ENCODE assay signal across 24 mouse cellular contexts in the genomic region with DNA sequence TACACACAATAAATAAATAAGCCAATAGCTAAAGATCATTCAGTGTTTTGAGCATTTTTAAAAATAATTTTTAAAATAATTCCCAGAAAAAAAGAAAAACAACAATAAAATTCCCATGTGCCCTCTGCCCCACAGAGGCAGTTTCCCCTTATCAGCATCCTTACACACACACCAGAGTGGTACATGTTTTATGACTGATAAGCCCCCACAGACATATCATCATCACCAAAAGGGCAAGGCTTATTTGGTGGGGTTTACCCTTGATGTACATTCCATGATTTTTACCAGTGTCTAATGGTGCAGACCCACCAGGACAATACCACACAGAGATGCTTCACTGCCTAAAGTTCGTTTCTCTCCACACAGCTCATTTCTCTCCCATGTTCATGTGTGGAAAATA.
A peak's percentile ranks its signal among the peaks of the same experiment; 100 is the strongest.
DNase-seq lines count a peak whose midpoint lies in the region; ATAC-seq and TF ChIP-seq lines count a peak whose summit lies in the region.
"Had no signal": no experiment of that assay in that cellular context is flagged by ENCODE, and none has a peak within 500 bp of the region (broad histone marks: within the 10 kb centered on the region; RNA-seq: fewer than 3 reads in every experiment).

No protein-coding gene starts in this region.

- peak; percentile 34; the same call in 1 of the 2 replicates for ATAC-seq in heart, embryonic 13.5 days (ENCODE audit: extremely low read depth, insufficient number of reproducible peaks, low FRiP score, low TSS enrichment)
- ATAC-seq in G1E (ENCODE audit: extremely low read depth, insufficient number of reproducible peaks, low FRiP score, poor library complexity, severe bottlenecking) = peak; percentile 81
- ATAC-seq in erythroblast, adult 5-6 weeks (replicated peaks; ENCODE audit: low FRiP score, poor library complexity, severe bottlenecking) = peak; percentile 76
- ATAC-seq in liver, embryonic 14.5 days (ENCODE audit: insufficient read depth) = peak; percentile 94
- ATAC-seq: activated CD4-positive, CD25-positive, alpha-beta regulatory T cell, adult 4 months; forebrain, embryonic 13.5 days; Patski had no signal

- peak; percentile 99 for TF ChIP-seq EP300 in liver, embryonic 14.5 days (IDR thresholded peaks at IDR 0.05; ENCODE audit: low read depth)

- H3K4me2 ChIP-seq in heart, embryonic 13.5 days = no peak overlapping the region
- H3K4me2 ChIP-seq in liver, embryonic 14.5 days (ENCODE audit: low read depth) = peak overlapping the region; percentile 57
- H3K4me2 ChIP-seq: forebrain, embryonic 13.5 days; limb, embryonic 13.5 days; neural tube, embryonic 13.5 days had no signal

- no peak overlapping the region for H3K4me3 ChIP-seq in heart, embryonic 13.5 days
- H3K4me3 ChIP-seq in G1E (ENCODE audit: low read depth, low read length) = no peak overlapping the region
- H3K4me3 ChIP-seq in liver, embryonic 14.5 days (ENCODE audit: insufficient read depth in 1 of 2, low read depth in 2 of 2, low read length in 2 of 2) = no peak overlapping the region
- H3K4me3 ChIP-seq: forebrain, embryonic 13.5 days; limb, embryonic 13.5 days; megakaryocyte, embryonic 14.5 days; neural tube, embryonic 13.5 days had no signal

- no peak overlapping the region for H3K27ac ChIP-seq in heart, embryonic 13.5 days (replicated peaks)
- H3K27ac ChIP-seq in liver, embryonic 14.5 days = peak overlapping the region; percentile 86
- H3K27ac ChIP-seq: forebrain, embryonic 13.5 days; limb, embryonic 13.5 days; neural tube, embryonic 13.5 days had no signal

- no peaks in the 10 kb centered on the region for H3K27me3 ChIP-seq in heart, embryonic 13.5 days (replicated peaks)
- H3K27me3 ChIP-seq in G1E (ENCODE audit: insufficient read depth, low read length) = no peaks in the 10 kb centered on the region
- no peaks in the 10 kb centered on the region for H3K27me3 ChIP-seq in liver, embryonic 14.5 days (ENCODE audit: control insufficient read depth, insufficient read depth, low read length)
- H3K27me3 ChIP-seq: forebrain, embryonic 13.5 days; limb, embryonic 13.5 days; megakaryocyte, embryonic 14.5 days; neural tube, embryonic 13.5 days; Patski had no signal

- intact Hi-C loops in heart, postnatal 36 days (cut with DNase I) = no loop called here

- WGBS in heart, embryonic 13.5 days = 80% methylated on average over 1 of the region's 1 CpGs
- 29% methylated on average over 1 of the region's 1 CpGs for WGBS in liver, embryonic 14.5 days (ENCODE audit: insufficient replicate concordance)

- no peak for DNase-seq in heart, postnatal 36 days
- no peak for DNase-seq in G1E (ENCODE audit: low spot score)
- DNase-seq in liver, embryonic 14.5 days (ENCODE audit: low read depth in 3 of 3, low spot score in 3 of 3) = peak; percentile 75 to 84 (median 84)
- no peak for DNase-seq in urinary bladder, adult 18-20 months (ENCODE audit: low spot score in 2 of 2)
- no peak for DNase-seq in layer of hippocampus, adult 9-10 months (ENCODE audit: low spot score)
- DNase-seq in thymus, postnatal 25 days = no peak
- DNase-seq: adrenal gland, postnatal 25 days; B cell, adult 2 months; cerebellum, adult 9-10 months; gastrocnemius, postnatal 36 days; kidney, adult 11 months; kidney, postnatal 25 days; layer of hippocampus, adult 9-11 months; lung, postnatal 10 days; right cerebral cortex, postnatal 4 days; thymus, adult 2 months had no signal

- no peaks in the 10 kb centered on the region for H3K9me3 ChIP-seq in heart, embryonic 13.5 days
- H3K9me3 ChIP-seq in G1E (replicated peaks) = peaks cover 10% of the 10 kb centered on the region
- H3K9me3 ChIP-seq in liver, embryonic 14.5 days (ENCODE audit: control insufficient read depth, low read length) = peaks cover 3% of the 10 kb centered on the region
- H3K9me3 ChIP-seq: forebrain, embryonic 13.5 days; limb, embryonic 13.5 days; megakaryocyte, embryonic 14.5 days; neural tube, embryonic 13.5 days had no signal

- no peak overlapping the region for H3K9ac ChIP-seq in heart, embryonic 13.5 days
- H3K9ac ChIP-seq in liver, embryonic 14.5 days (replicated peaks) = no peak overlapping the region; the same call in 1 of the 2 replicates
- H3K9ac ChIP-seq: forebrain, embryonic 13.5 days; limb, embryonic 13.5 days; neural tube, embryonic 13.5 days had no signal

- TF ChIP-seq CTCF in G1E (IDR thresholded peaks at IDR 0.05; ENCODE audit: low read depth, low read length) = no peak
- TF ChIP-seq CTCF in liver, embryonic 14.5 days (IDR thresholded peaks at IDR 0.05; ENCODE audit: low read depth) = no peak

- peaks cover 38% of the 10 kb centered on the region for H3K4me1 ChIP-seq in heart, embryonic 13.5 days
- peaks cover 83% of the 10 kb centered on the region for H3K4me1 ChIP-seq in G1E (ENCODE audit: insufficient read depth, low read depth, low read length)
- H3K4me1 ChIP-seq in liver, embryonic 14.5 days (replicated peaks; ENCODE audit: control insufficient read depth in 2 of 2, insufficient read depth in 2 of 2, low read length in 1 of 2) = peaks cover 82 to 88% of the 10 kb centered on the region in 2 experiments
- H3K4me1 ChIP-seq: forebrain, embryonic 13.5 days; neural tube, embryonic 13.5 days had no signal

- H3K36me3 ChIP-seq in heart, embryonic 13.5 days = no peaks in the 10 kb centered on the region
- no peaks in the 10 kb centered on the region for H3K36me3 ChIP-seq in G1E (replicated peaks)
- no peaks in the 10 kb centered on the region for H3K36me3 ChIP-seq in liver, embryonic 14.5 days (replicated peaks; ENCODE audit: control insufficient read depth, insufficient read depth, low read depth)
- H3K36me3 ChIP-seq: limb, embryonic 13.5 days; neural tube, embryonic 13.5 days had no signal

Comparison
In these comparisons a context has a peak if more than half of its experiments do, and no peak if none do; other contexts are left out.
1. ATAC-seq: peak in every context shown above with its lines; median percentile 94 in liver, embryonic 14.5 days; 81 in G1E; 76 in erythroblast, adult 5-6 weeks; 34 in heart, embryonic 13.5 days.
2. DNase-seq: peak in liver, embryonic 14.5 days (3 of 3); none in heart, postnatal 36 days (0 of 2), G1E (single experiment), urinary bladder, adult 18-20 months (0 of 2), layer of hippocampus, adult 9-10 months (single experiment) and thymus, postnatal 25 days (single experiment).